Mouse (Mus musculus) limb, embryonic 10.5 days (tissue): ENCODE measurements around the gene Mpdz. TPM values are rescaled to one million over a fixed set of nuclear protein-coding genes. Genes with fewer than 3 reads are reported as not detected.

Experiments used
- DNase-seq: peaks from one replicate; pipeline ENCODE4 v3.0.0-alpha.2; 2017; ENCODE audit warnings: low spot score
- H3K27ac ChIP-seq: fragments of 300-500 bp; sonication (generic); 2 replicates; pipeline ENCODE4 v1.5.1; 2016; ENCODE audit warnings: mild to moderate bottlenecking
- H3K27me3 ChIP-seq: fragments of 300-500 bp; sonication (generic); 2 replicates; pipeline ENCODE4 v1.6.1; 2016; ENCODE audit warnings: low read depth, mild to moderate bottlenecking; ENCODE audit not compliant: poor library complexity, severe bottlenecking
- H3K36me3 ChIP-seq: fragments of 300-500 bp; sonication (generic); 2 replicates; pipeline ENCODE4 v1.6.1; 2016; ENCODE audit warnings: mild to moderate bottlenecking, moderate library complexity
- H3K4me1 ChIP-seq: fragments of 300-500 bp; sonication (generic); 2 replicates; pipeline ENCODE4 v1.6.1; 2016
- H3K4me3 ChIP-seq: fragments of 300-500 bp; sonication (generic); 2 replicates; pipeline ENCODE4 v1.5.1; 2016; ENCODE audit warnings: mild to moderate bottlenecking, moderate library complexity
- H3K9me3 ChIP-seq: fragments of 300-500 bp; sonication (generic); replicated peaks from 2 replicates; pipeline ENCODE4 v1.6.1; 2016; ENCODE audit warnings: mild to moderate bottlenecking
- WGBS: fragments of 180-500 bp; shearing (Covaris S2); methylation state at CpG from one replicate; pipeline ENCODE4 v1.1.7; 2016; 5-methylcytosine and 5-hydroxymethylcytosine counted together
- polyA plus RNA-seq: library from polyadenylated mRNA; unstranded; fragments of >200 nt; fragmentation: Nextera tagmentation; extraction: Ambion mirVana; gene quantifications from 2 replicates; pipeline ENCODE4 v1.2.1, GENCODE M21; 2016

The Mpdz gene
- polyA plus RNA-seq, 1 experiment from 2014 or later, result 44.5 TPM

DNA sequence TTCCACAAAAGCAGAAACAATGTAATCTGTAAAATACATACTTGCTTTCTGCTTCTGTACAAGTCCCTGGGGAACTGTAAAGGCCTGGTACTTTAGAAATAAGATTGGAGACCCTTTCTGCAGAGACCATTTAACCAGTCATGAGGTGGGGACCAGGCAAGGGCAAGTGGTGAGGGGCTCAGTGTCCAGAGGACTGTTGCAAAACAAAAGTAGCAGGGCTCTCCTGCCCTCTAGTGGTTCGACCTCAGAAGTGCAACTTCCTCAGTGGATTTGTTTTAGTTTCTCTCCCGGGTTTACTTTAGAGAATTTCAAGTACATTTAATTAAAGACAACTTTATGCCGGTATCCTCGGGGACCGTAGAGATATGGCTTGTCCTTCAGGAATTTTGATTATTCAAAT, 190.7 kb downstream of the Mpdz start:
- WGBS, result 15% methylated on average over 5 of the region's 5 CpGs
- H3K9me3 ChIP-seq, result no peaks in the 10 kb centered on the region
- H3K4me1 ChIP-seq, result no peaks in the 10 kb centered on the region
- H3K27me3 ChIP-seq, result no peaks in the 10 kb centered on the region
- H3K36me3 ChIP-seq, result no peaks in the 10 kb centered on the region
- H3K27ac ChIP-seq, result no peak overlapping the region
- DNase-seq, result peak; percentile 75
- no peak overlapping the region for H3K4me3 ChIP-seq

DNA sequence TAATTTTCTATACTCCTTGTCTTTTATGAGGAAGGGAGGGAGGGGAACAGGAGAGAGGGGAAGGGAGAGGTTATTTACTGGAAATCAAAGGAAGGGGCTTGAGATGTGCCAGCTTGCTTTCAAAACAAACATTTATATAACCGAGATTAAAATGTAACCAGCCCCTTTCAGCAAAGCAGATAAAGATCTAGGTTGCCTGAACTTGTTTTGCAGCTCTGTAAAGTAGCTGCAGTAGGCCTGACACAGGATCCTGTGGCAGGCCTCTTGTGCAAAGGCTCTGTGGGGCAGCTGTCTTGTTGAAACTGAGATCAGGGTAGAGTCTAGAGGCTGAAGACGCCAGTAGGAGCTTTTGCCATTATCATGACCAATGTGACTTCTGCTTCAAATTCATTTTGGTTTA, 193.4 kb downstream of the Mpdz start:
- Histone ChIP-seq H3K27me3 (no peaks in the 10 kb centered on the region), H3K9me3 (no peaks in the 10 kb centered on the region), H3K4me1 (no peaks in the 10 kb centered on the region), H3K27ac (no peak overlapping the region), H3K4me3 (no peak overlapping the region), H3K36me3 (no peaks in the 10 kb centered on the region)
- DNase-seq, result no peak
- 73% methylated on average over 2 of the region's 2 CpGs for WGBS

DNA sequence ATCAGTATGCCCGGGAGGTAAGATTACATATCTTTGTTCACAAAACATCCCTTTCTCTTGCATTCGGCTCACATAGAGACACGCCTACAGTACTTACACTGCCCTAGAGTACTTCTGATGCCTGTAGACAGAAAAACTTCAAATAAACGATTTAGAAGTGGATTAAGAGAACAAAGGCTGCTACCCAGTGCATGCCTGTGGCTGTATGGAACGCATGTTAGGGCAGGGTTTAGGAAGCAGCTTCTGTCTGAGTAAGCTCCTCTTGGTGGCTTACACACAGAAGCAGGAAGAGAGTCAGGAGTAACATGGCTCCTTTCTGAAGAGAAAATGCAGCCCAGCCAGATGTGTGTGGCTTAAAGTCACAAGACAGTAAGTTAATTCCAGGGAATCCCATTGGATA, 206.4 kb downstream of the Mpdz start:
- DNase-seq, result no peak
- Histone ChIP-seq H3K27ac (no peak overlapping the region), H3K27me3 (no peaks in the 10 kb centered on the region), H3K4me3 (no peak overlapping the region), H3K36me3 (no peaks in the 10 kb centered on the region), H3K4me1 (no peaks in the 10 kb centered on the region), H3K9me3 (no peaks in the 10 kb centered on the region)
- 90% methylated on average over 5 of the region's 5 CpGs for WGBS
